Mouse (Mus musculus): Measurements from ENCODE around the gene Blm. TPM values are rescaled to one million over a fixed set of nuclear protein-coding genes. Genes with fewer than 3 reads are reported as not detected.

The Blm gene
- total RNA-seq, 2 experiments from 2014 or later = 39.0 to 49.2 TPM

DNA sequence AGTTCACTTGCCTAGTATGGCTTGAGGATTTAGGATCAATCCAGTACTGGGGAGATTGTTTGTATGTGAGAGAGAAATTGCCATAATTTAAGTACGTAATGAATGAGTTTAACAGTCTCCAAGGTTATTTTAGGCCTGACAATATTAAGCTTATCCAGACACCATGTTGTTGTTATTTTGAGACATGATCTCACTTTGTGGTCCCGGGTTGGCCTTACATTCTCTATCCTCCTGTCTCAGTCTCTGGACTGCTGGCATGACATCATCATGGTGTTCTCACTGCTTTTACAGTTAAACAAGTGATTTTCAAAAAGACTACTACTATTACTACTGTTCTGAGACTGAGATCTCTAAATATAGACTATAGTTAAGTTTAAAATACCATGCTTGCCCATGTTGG is 66.1 kb downstream of the Blm start:
- ATAC-seq (replicated peaks; ENCODE audit: poor library complexity, severe bottlenecking) = no peak

DNA sequence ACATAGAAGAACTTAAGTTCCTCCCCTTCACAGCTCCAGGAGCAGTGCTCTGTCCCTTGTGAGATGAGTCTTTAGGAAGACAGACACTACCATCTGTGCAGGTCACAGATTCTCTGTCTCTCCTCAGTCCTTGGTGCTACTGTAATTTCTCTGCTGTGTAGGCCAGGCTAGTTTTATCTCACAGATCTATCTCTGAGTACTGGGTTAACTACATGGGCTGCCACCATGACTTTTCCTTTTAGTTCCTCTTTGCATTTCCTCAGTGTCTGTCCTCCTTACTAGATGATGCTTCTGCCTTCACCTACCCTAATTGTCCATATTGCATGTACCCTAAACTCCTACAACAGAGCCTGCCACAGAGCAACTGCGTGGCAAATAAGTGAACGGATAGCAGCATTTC is 67.6 kb downstream of the Blm start:
- ATAC-seq (replicated peaks; ENCODE audit: poor library complexity, severe bottlenecking) = peak; percentile 63

DNA sequence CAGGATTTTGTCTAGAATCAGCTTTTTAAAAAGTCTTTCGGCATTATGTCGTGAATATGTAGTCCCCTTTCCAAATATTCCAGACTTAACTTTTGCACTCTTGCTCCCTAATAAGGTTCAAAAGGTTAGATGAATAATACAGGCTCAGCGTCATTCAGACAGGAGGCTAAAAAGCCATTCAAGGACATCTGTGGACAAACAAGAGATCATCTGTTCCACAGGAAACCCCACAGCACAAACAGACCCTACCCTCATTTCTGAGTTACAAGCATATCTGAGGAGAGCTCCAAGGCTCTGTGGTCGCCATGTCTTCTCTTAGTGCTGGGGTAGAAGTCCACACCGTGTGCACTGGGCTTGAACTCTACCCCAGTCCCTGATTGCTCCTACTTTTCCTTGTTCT is 70.1 kb downstream of the Blm start:
- ATAC-seq (replicated peaks; ENCODE audit: poor library complexity, severe bottlenecking) = no peak

DNA sequence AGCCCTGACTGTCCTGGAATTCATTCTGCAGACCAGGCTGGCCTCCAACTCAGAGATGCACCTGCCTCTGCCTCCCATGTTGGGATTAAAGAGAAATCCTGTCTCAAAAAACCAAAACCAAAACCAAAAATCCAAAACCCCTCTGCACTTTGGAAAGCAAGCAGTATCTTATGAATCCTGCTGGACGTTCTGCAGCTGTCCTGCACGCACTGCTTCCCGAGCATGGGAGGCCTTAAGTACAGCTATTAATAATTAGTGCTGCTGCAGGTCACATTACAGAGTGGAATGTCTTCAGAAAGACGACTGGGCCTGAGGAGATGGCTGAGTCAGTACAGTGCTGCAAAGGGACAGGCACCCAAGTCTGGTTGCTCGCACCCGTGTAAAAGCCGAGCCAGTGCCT is 73.0 kb downstream of the Blm start:
- no peak for ATAC-seq (replicated peaks; ENCODE audit: poor library complexity, severe bottlenecking)

DNA sequence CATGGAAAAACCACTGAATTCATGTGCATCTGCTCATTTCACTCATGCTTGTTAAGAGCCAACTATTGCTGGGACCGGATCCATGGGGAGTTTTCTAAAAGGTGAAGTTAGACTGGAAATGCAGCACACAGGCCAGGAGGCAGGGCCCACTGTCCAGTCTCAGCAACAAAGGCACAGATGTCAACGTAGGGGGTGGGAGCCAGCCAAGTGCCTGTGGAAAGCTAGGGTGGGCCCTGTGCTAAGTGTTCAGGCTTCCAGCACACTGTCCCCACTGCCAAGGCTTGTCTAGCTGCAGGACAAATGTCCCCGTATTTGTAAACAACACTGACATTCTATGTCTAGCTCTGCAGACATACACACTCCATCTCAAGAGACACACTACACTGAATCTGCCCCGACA is 74.0 kb downstream of the Blm start:
- ATAC-seq (replicated peaks; ENCODE audit: poor library complexity, severe bottlenecking) = no peak

DNA sequence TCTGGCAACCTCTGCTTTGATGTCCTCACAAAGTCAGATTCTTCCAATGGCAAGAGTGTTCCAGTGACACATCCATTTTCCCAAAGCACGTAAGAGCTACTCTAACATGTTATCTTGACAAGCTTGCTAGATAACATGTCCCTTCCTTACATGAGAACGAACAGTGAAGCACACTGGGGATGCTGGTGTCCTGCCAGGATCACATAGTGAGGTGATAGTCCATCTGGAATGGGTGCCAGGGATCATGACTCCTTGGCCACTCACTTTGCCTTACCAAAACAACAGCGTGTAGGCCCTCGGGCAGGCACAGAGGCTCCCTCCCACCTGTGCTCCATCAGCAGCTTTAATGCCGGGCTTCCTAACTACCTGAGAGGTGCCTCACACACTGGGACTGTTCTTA is 74.7 kb downstream of the Blm start:
- no peak for ATAC-seq (replicated peaks; ENCODE audit: poor library complexity, severe bottlenecking)

DNA sequence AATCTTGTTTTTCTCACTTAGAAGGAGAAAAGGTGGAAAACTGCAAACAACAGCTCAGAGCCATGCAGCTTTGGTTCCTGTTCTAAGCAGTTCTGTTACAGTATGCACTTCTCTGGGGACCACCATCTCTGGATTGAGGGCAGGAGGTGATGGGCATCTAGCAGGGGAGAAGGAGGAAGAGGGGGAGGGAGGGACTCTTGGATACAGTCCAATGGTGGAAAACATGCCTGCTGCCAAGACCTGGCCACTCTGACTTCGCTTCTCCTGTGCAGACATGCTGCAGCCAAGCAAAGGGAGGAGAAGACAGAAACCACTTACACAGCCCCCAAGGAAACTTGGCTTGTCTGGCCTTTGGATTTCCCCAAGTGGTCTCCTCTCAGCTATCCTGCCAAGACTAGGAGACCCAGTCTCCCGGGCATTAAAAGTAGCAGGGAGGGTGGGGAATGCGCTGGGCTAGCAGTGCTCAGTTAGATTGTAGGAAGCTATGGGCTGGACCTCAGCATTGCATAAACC is 77.0 kb downstream of the Blm start:
- 0 out of 2 replicates have a peak, but pooled peaks have one; percentile 0 for ATAC-seq (replicated peaks; ENCODE audit: poor library complexity, severe bottlenecking)

DNA sequence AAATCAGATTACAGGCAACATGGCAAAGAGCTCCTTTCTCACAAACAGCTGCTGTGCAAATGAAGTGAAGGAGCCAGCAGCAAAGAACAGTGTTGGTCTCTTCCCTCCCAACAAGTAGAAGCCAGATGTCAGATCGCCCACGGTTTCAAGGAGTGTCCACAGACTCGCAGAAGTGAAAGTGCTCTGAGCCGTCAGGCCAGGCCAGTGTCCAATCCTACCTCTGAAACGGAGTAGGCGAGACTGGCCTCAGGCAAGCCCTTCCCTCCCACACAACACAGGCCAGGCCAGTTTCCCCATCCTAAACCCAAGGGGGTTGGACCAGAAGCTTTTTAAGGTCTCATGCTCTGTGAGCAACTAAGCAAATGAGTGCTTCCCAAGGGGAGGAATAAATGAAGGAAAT is 77.7 kb downstream of the Blm start:
- peak; percentile 72 for ATAC-seq (replicated peaks; ENCODE audit: poor library complexity, severe bottlenecking)

DNA sequence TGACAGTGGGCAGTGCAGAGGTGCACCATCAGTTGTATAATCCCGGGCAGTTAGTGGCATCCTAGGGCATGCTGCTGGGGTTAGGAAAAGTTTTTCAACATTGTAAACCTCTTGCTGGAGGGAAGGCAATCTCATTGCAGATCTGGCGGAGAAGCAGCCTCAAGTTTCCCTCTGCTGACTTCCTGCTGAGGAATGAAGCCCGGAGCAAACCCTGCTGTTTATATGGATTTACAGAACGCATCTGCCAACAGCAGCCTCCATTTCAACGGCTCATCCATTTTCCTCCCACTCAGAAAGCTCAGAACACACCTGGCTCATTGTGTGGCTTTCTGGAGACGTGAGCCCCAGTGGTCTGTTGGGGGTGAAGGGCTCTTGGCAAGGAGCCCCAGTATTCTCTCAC is 78.6 kb downstream of the Blm start:
- ATAC-seq (replicated peaks; ENCODE audit: poor library complexity, severe bottlenecking) = no peak

DNA sequence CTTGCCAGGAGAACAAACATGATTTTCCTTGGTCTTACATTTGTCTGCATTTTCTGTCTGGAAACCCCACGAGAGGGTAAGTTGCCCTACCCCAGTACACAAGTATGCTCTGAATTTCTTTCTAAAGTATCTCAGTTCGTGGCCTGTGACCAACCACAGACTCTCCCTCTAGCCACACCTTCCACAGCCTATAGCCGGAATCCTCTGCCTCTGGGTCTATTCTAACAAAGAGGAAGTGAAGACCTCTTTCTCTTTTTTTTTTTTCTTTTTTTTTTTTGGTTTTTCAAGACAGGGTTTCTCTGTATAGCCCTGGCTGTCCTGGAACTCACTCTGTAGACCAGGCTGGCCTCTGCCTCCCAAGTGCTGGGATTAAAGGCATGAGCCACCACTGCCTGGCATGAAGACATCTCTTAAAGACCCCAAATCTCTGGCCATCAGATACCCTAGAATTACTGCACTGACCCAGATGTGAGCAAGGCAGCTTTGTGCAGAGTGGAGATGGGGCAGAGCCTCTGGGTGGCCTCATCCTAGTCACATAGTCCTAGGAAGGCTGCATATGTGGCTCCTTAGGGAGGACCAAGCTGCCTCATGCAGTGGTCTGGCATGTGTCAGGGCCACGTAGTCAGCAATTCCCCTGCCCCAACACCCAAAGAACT is 79.3 kb downstream of the Blm start:
- ATAC-seq (replicated peaks; ENCODE audit: poor library complexity, severe bottlenecking) = peak; percentile 76

DNA sequence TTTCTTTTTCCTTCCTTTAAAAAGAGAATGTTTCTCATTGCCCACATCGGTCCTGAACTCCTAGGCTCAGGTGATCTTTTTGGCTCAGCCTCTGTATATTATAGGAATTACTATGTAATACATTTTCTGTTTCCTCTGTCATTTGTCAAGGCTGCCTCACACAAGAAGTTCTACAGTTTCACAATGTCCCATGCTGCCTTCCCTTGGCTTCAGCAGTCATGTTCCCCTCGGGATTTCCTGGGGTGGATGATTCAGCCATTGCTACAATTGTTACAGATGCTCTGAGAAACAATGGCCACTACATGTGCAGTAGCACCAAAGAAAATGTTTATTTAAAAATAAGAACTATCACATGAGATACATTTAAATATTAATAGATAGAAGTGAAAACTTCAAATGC is 80.1 kb downstream of the Blm start:
- ATAC-seq (replicated peaks; ENCODE audit: poor library complexity, severe bottlenecking) = peak; percentile 59

DNA sequence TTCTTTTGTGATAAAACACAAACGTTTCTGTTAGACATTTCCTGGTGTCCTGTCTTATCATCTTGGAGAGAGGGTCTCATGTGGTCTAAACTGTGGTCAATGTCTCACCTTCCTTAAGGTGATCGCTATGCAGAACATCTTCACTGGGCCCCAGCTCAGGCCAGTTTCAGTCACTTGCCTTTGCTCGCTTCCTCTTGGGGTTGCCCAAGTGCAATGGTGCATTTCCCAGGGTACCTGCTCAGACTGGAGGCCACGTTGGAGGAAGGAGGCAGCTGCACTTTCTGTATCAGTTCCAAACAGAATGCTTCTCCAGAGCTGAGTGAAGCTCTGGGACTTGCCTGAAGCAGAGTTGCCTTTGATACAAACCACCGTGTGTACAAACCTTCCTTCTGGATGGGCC is 80.9 kb downstream of the Blm start:
- 0 out of 2 replicates have a peak, but pooled peaks have one; percentile 12 for ATAC-seq (replicated peaks; ENCODE audit: poor library complexity, severe bottlenecking)

DNA sequence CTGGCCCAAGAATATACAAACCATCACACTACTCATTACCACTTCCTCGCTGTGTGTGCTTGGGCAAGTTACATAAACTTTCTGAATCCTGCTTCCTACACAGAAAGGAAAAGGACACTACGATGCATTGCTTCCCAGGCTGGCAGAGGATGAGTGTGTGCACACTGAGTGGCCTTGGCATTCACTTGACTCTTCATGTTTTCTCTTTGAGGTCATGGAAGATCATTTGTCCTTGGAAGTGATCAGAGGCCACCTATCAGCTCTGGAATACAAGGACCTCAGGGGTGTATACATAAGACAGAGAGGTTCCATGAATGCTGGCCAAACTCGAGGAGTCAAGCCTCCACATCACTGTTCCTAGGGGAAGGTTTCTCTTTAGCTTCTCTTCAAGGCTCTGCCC is 81.8 kb downstream of the Blm start:
- no peak for ATAC-seq (replicated peaks; ENCODE audit: poor library complexity, severe bottlenecking)

DNA sequence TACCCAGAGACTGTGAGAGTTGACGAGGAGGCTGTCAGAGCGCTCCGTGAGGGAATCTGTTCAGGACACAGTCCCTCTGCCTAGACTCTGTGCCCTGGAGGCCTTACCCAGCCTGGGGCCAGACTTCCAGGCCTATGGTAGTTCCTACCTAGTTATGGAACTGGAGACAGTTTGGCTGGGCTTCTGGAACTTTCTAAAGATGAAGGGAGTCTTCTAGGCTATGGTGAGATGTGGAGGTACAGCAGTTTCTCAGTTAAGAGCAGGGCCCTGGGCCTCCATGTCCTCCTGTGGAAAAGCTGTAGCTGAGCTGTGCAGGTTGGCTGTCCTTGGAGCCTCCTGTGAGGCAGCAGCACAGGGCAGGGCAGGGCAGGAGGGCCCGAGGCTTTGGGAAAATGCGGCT is 82.7 kb downstream of the Blm start:
- ATAC-seq (replicated peaks; ENCODE audit: poor library complexity, severe bottlenecking) = no peak

DNA sequence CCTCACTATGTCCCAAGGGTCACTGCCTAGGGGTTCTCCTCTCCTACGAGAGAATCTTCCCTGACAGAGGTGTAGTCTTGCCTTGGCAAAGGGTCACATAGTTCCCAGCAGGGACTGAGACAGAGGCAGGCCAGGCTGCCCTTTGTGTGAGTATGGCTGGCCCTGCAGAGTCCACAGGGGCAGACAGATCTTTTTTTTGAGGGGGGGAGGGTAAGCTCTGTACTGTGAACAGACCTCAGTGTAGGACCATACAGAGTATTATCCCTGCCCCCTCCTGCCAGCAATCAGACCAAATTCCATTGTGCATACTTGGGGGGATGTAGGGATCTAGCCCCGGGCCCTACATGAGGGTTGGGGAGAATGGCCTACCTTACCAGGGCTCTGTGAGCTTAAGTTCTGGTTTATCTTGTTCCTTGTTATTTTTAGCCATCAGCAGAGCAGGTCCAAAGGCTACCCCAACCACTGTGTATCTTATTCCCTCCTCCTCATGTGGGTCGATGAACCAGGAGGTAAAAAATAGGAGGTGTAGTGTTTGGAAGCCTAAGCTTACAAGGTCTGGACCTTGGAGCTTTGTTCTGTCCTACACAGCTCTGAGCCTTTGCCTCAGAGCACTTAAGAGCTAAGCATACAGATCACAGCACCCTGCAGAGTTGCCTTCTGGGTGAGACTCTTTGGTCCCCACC is 83.2 kb downstream of the Blm start:
- no peak for ATAC-seq (replicated peaks; ENCODE audit: poor library complexity, severe bottlenecking)

DNA sequence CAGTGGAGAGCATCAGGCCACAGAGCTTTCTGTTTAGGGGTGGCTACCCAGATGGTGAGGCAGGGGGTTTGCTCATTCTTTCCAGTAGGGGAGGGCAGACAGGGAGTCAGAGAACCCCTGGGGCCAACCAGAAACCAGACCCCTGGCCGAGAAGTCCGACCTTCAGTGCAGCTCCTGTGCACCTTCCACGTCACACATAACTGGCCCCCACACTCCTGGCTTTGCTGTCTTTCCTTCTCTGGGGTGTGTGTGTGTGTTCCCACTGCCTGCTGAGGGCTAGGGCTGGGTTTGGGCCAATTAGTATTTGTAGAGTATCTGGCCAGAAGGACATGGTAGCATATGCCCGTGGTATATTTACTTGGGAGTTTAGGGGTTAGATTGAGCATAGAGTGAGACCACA is 84.6 kb downstream of the Blm start:
- no peak for ATAC-seq (replicated peaks; ENCODE audit: poor library complexity, severe bottlenecking)

DNA sequence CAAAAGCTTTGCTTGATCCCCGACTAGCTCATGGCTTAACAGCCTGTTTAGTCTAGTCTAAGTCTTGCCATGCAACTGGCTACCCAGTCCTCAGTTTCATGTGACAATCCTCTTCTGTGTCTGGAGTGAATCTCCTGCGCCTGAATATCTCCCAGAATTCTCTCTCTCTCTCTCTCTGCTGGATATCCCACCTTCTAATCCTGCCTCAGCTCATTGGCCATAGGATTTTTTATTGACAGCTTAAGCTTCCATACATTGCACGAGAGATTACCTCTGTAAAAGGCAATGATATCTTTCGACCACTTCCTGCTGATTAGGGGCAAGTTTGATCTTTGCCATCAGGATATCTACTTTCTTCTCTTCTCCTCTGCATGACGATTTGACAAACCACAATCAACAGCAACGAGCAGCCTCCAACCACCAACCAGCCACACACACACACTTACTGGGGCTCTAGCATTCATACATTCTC is 85.3 kb downstream of the Blm start:
- no peak for ATAC-seq (replicated peaks; ENCODE audit: poor library complexity, severe bottlenecking)

DNA sequence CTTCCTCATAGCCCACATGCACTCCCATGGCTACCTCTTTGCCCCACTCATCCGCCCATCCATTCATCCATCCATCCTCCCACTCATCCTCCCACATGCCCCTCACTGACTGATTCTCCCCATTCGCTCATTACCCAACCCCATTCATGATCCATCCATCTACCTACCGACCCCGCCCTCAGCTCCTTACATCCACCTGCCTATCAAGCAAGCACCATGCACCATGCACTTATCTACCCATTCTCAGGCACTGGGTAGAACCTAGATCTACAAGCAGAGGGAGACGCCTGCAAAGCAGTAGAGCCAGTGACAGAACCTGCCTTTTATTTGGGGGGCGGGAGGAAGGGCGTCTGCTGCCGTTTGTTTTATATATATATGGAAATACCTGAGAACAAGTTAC is 87.6 kb downstream of the Blm start:
- no peak for ATAC-seq (replicated peaks; ENCODE audit: poor library complexity, severe bottlenecking)

DNA sequence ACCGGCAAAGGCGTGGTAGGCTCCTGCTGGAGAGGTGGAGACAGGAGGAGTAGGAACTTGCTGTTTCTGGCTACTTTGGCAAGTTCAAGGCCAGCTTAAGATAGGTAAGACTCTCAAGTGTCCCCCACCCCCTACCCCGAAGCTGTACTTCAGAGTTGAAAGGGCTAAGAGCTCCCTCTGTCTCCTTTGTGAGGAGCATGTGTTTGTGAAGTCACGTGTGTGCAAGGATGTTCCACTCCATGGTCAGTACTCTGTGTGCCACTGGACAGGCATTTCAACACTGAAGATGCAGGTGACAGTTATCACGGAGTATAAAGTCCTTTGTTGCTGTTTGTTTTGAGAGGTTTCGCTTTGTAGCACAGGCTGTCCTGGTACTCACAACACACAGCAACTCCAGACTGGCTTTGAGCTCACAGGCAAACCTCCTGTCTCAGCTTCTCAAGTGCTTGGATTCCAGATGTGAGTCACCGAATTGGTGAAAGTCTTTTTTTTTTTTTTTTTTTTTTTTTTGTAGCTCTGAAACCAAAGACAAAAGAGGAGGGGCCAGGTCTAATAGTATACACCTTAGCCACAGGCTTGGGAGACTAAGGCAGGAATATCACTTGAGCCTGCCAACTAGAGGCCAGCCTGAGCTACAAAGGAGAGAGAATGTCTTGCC is 88.6 kb downstream of the Blm start:
- ATAC-seq (replicated peaks; ENCODE audit: poor library complexity, severe bottlenecking) = no peak

DNA sequence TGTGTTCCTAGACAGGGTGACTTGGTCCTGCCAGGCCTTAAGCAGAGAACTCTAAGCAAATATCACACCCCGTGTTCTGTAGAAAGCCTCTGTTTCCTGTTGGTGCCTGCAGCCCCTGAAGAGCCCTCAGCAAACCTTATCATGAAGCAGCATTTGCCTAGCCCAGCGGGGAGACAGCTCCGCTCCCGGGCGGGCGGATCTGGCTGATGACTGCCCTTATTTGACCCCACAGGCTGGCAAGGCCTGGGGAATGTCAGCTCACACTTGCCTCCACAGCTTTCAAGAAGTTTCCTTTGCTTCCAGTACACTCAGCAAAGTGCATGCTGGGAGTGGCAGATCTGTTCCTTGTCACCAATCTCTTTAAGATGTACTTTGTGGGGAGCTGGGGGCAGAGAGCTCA is 89.4 kb downstream of the Blm start:
- peak; percentile 34; the same call in 1 of the 2 replicates for ATAC-seq (replicated peaks; ENCODE audit: poor library complexity, severe bottlenecking)

Data from granulocyte monocyte progenitor cell, adult 5-6 weeks (primary cell).